Mouse (Mus musculus) ES-E14 (cell line): ENCODE data around the gene Igfbp7.

Experiments
- CHD2 ChIP-seq: IDR thresholded peaks from 2 replicates; pipeline ENCODE4 v1.6.1; 2014; ENCODE audit warnings: mild to moderate bottlenecking, low read depth, low read length, inconsistent platforms
- HCFC1 ChIP-seq: IDR thresholded peaks from 2 replicates; pipeline ENCODE4 v1.6.1; 2012; ENCODE audit warnings: low read length, inconsistent platforms, borderline replicate concordance; ENCODE audit not compliant: insufficient read depth
- MAFK ChIP-seq: IDR thresholded peaks from 2 replicates; pipeline ENCODE4 v1.6.1; 2014; ENCODE audit warnings: mild to moderate bottlenecking, low read depth, low read length, inconsistent platforms; ENCODE audit not compliant: insufficient read depth
- ZC3H11A ChIP-seq: IDR thresholded peaks from 2 replicates; pipeline ENCODE4 v1.6.1; 2012; ENCODE audit warnings: low read depth, mild to moderate bottlenecking, inconsistent platforms, low read length, borderline replicate concordance
- ZNF384 ChIP-seq: IDR thresholded peaks from 2 replicates; pipeline ENCODE4 v1.6.1; 2012; ENCODE audit warnings: low read depth, low read length, inconsistent platforms

DNA sequence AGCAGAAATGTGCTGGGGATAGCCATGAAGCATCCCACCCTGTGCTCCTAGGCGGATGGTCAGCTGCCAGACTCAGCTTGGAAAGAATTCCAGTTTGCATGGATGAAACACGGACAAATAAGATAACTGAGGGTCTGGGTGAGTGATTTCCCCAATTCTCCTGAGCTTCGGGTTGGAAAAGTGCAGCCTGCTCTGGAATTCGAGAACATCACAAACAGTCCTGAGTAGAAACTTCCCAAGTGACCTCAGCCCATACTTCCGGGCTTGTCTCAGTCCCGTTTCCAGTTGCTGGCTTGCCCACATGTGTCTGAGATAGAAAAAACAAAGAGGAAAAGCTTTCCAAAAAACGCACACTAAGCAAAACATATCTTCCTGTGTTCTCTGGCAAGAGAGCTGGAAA, 35.6 kb downstream of the Igfbp7 start:
- TF ChIP-seq HCFC1 (no peak), ZNF384 (no peak), CHD2 (no peak), MAFK (peak; percentile 47; the same call in 1 of the 2 replicates), ZC3H11A (no peak)
